Mouse (Mus musculus) ES-E14 (cell line): ENCODE data around the gene Ush2a.

Experiments
- ZC3H11A ChIP-seq: IDR thresholded peaks from 2 replicates; pipeline ENCODE4 v1.6.1; 2012; ENCODE audit warnings: low read depth, mild to moderate bottlenecking, inconsistent platforms, low read length, borderline replicate concordance
- ZNF384 ChIP-seq: IDR thresholded peaks from 2 replicates; pipeline ENCODE4 v1.6.1; 2012; ENCODE audit warnings: low read depth, low read length, inconsistent platforms

DNA sequence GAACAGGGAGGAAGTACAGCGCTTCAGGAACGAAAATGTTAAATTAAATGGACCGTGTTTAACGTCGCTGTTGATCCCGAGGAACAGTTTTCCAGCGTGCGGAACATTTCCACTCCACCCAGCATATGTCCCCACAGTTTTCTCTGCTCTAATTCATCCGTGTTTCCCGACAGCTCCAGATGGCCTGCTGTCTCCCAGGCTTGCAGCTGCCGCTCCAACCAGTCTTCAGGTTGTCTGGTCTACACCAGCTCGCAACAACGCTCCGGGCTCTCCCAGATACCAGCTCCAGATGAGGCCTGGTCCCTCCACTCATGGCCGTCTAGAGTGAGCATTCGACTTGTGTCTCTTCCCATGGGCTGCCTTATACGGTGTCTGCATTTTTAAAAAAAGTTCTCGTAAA is 452.3 kb downstream of the Ush2a start:
- TF ChIP-seq ZNF384 (no peak), ZC3H11A (no peak)
